Mouse (Mus musculus) myocyte (in vitro differentiated cells): Measurements from ENCODE around the gene Cilp2. TPM values are rescaled to one million over a fixed set of nuclear protein-coding genes. Genes with fewer than 3 reads are reported as not detected.
A peak's percentile ranks its signal among the peaks of the same experiment; 100 is the strongest.

Experiments used
- H3K27me3 ChIP-seq: one replicate; pipeline ENCODE4 v1.6.1; 2011; ENCODE audit not compliant: control insufficient read depth, insufficient read depth, insufficient read length
- H3K36me3 ChIP-seq: one replicate; pipeline ENCODE4 v1.6.1; 2011; ENCODE audit not compliant: control insufficient read depth, insufficient read depth
- H3K4me2 ChIP-seq: one replicate; pipeline ENCODE4 v1.6.1; 2011; ENCODE audit warnings: low read depth, control low read depth
- H3K4me3 ChIP-seq: one replicate; pipeline ENCODE4 v1.5.1; 2011; ENCODE audit warnings: mild to moderate bottlenecking, control low read depth, moderate library complexity
- H3K79me2 ChIP-seq: one replicate; pipeline ENCODE4 v1.6.1; 2011; ENCODE audit not compliant: control insufficient read depth, insufficient read depth
- H3ac ChIP-seq: one replicate; pipeline ENCODE4 v1.6.1; 2011; ENCODE audit not compliant: control insufficient read depth, insufficient read length
- CEBPB ChIP-seq: IDR thresholded peaks from 2 replicates; pipeline ENCODE4 v1.6.1; 2011; ENCODE audit warnings: mild to moderate bottlenecking, moderate library complexity; ENCODE audit not compliant: poor library complexity, insufficient read depth, severe bottlenecking
- E2F4 ChIP-seq: IDR thresholded peaks from one replicate; pipeline ENCODE4 v1.6.1; 2011; ENCODE audit warnings: mild to moderate bottlenecking, control low read depth, moderate library complexity; ENCODE audit not compliant: insufficient read depth
- MAX ChIP-seq: IDR thresholded peaks from one replicate; pipeline ENCODE4 v1.6.1; 2011; ENCODE audit warnings: low read depth, mild to moderate bottlenecking, control low read depth
- MYOD1 ChIP-seq, 3 experiments: IDR thresholded peaks; one replicate each; pipeline ENCODE4 v1.6.1; 2011; ENCODE audit warnings: control low read depth in 2 of 3, low read depth in 2 of 3, mild to moderate bottlenecking in 2 of 3, moderate library complexity in 1 of 3; ENCODE audit not compliant: insufficient read length in 2 of 3, control insufficient read depth in 1 of 3
- MYOG ChIP-seq, 3 experiments: IDR thresholded peaks; one replicate each; pipeline ENCODE4 v1.6.1; 2011; ENCODE audit warnings: control low read depth in 2 of 3, low read depth in 2 of 3, mild to moderate bottlenecking in 2 of 3; ENCODE audit not compliant: insufficient read length in 2 of 3, control insufficient read depth in 1 of 3, insufficient read depth in 1 of 3
- POLR2A ChIP-seq: IDR thresholded peaks from one replicate; pipeline ENCODE4 v1.6.1; 2011; ENCODE audit warnings: low read depth, mild to moderate bottlenecking, control low read depth, moderate library complexity; ENCODE audit not compliant: insufficient read length
- POLR2AphosphoS2 ChIP-seq: IDR thresholded peaks from one replicate; pipeline ENCODE4 v1.6.1; 2011; ENCODE audit warnings: low read depth, control low read depth; ENCODE audit not compliant: insufficient read length
- REST ChIP-seq: IDR thresholded peaks from one replicate; pipeline ENCODE4 v1.6.1; 2011; ENCODE audit warnings: mild to moderate bottlenecking, control low read depth, moderate library complexity; ENCODE audit not compliant: insufficient read depth, insufficient read length
- SRF ChIP-seq: IDR thresholded peaks from one replicate; pipeline ENCODE4 v1.6.1; 2011; ENCODE audit warnings: low read depth; ENCODE audit not compliant: control insufficient read depth, insufficient read length
- TCF12 ChIP-seq: IDR thresholded peaks from one replicate; pipeline ENCODE4 v1.6.1; 2011; ENCODE audit warnings: mild to moderate bottlenecking, control low read depth; ENCODE audit not compliant: poor library complexity, insufficient read depth, severe bottlenecking
- TCF3 ChIP-seq: IDR thresholded peaks from one replicate; pipeline ENCODE4 v1.6.1; 2011; ENCODE audit warnings: low read depth, control low read depth; ENCODE audit not compliant: insufficient read length
- USF1 ChIP-seq: IDR thresholded peaks from one replicate; pipeline ENCODE4 v1.6.1; 2011; ENCODE audit warnings: low read depth, mild to moderate bottlenecking, control low read depth, moderate library complexity
- polyA plus RNA-seq: library from polyadenylated mRNA; unstranded; fragments of >200 nt; fragmentation: generic; extraction: Trizol; gene quantifications from one replicate; pipeline ENCODE4 v1.2.1, GENCODE M21; 2012; ENCODE audit warnings: missing spikeins

The Cilp2 gene
- polyA plus RNA-seq, 1 experiment, result 0.20 TPM

- TF ChIP-seq MAX (no peak), MYOD1 (IDR thresholded peaks at IDR 0.05; ENCODE audit: control insufficient read depth in 1 of 3, insufficient read length in 2 of 3, low read depth in 2 of 3) (no peak), USF1 (no peak), TCF3 (no peak), SRF (no peak), MYOG (IDR thresholded peaks at IDR 0.05; ENCODE audit: control insufficient read depth in 1 of 3, insufficient read depth in 1 of 3, insufficient read length in 2 of 3, low read depth in 2 of 3) (no peak), CEBPB (no peak), REST (no peak), POLR2AphosphoS2 (no peak), POLR2A (no peak), E2F4 (no peak), TCF12 (no peak)
- Histone ChIP-seq H3K79me2 (peaks cover 27% of the 10 kb centered on the region), H3K36me3 (no peaks in the 10 kb centered on the region)
These were observed 6.4 kb upstream of the Cilp2 start for GRCm38 (mm10) chr8:69893863-69894262.

GRCm38 (mm10) chr8:69890813-69891241, 3.3 kb upstream of the Cilp2 start:
- Histone ChIP-seq H3K79me2 (peaks cover under 1% of the 10 kb centered on the region), H3K4me2 (no peak overlapping the region), H3K27me3 (peaks cover 5% of the 10 kb centered on the region), H3ac (no peak overlapping the region), H3K36me3 (no peaks in the 10 kb centered on the region), H3K4me3 (no peak overlapping the region)
- TF ChIP-seq POLR2AphosphoS2 (no peak), E2F4 (no peak), POLR2A (no peak), MYOD1 (IDR thresholded peaks at IDR 0.05; ENCODE audit: control insufficient read depth in 1 of 3, insufficient read length in 2 of 3, low read depth in 2 of 3) (no peak), SRF (no peak), MAX (no peak), MYOG (IDR thresholded peaks at IDR 0.05; ENCODE audit: control insufficient read depth in 1 of 3, insufficient read depth in 1 of 3, insufficient read length in 2 of 3, low read depth in 2 of 3) (no peak), USF1 (no peak), TCF12 (no peak), TCF3 (no peak), CEBPB (no peak), REST (no peak)

More at GRCm38 (mm10) chr8:69893863-69894262, 6.4 kb upstream of the Cilp2 start:
- no peak overlapping the region for H3K4me2 ChIP-seq
- H3K4me3 ChIP-seq, result no peak overlapping the region
- no peak overlapping the region for H3ac ChIP-seq
- no peaks in the 10 kb centered on the region for H3K27me3 ChIP-seq

- H3K27me3 ChIP-seq, result peaks cover 5% of the 10 kb centered on the region
- no peak overlapping the region for H3K4me2 ChIP-seq
- peak; percentile 20 for TF ChIP-seq POLR2A
- TF ChIP-seq REST, result no peak
- no peak overlapping the region for H3ac ChIP-seq
- H3K4me3 ChIP-seq, result no peak overlapping the region
- no peaks in the 10 kb centered on the region for H3K79me2 ChIP-seq
- H3K36me3 ChIP-seq, result no peaks in the 10 kb centered on the region
These were observed 1.4 kb upstream of the Cilp2 start for GRCm38 (mm10) chr8:69888902-69889301.

GRCm38 (mm10) chr8:69888244-69888866, 868 bp upstream of the Cilp2 start:
- no peak for TF ChIP-seq SRF
- no peak for TF ChIP-seq TCF3
- TF ChIP-seq REST, result no peak
- no peak for TF ChIP-seq MYOG (IDR thresholded peaks at IDR 0.05; ENCODE audit: control insufficient read depth in 1 of 3, insufficient read depth in 1 of 3, insufficient read length in 2 of 3, low read depth in 2 of 3)
- TF ChIP-seq POLR2AphosphoS2, result no peak
- no peak for TF ChIP-seq E2F4
- no peak for TF ChIP-seq POLR2A
- TF ChIP-seq USF1, result no peak
- Histone ChIP-seq H3K36me3 (no peaks in the 10 kb centered on the region), H3K79me2 (no peaks in the 10 kb centered on the region), H3ac (no peak overlapping the region), H3K4me3 (no peak overlapping the region), H3K27me3 (peaks cover 5% of the 10 kb centered on the region), H3K4me2 (peak overlapping the region; percentile 18)

GRCm38 (mm10) chr8:69884141-69884540, 3.3 kb downstream of the Cilp2 start:
- no peak for TF ChIP-seq MYOG (IDR thresholded peaks at IDR 0.05; ENCODE audit: control insufficient read depth in 1 of 3, insufficient read depth in 1 of 3, insufficient read length in 2 of 3, low read depth in 2 of 3)
- TF ChIP-seq MYOD1 (IDR thresholded peaks at IDR 0.05; ENCODE audit: control insufficient read depth in 1 of 3, insufficient read length in 2 of 3, low read depth in 2 of 3), result no peak
- no peak for TF ChIP-seq USF1
- TF ChIP-seq CEBPB, result no peak
- no peak for TF ChIP-seq E2F4
- no peak for TF ChIP-seq TCF3
- no peak for TF ChIP-seq SRF
- no peak for TF ChIP-seq POLR2A
- no peak for TF ChIP-seq TCF12
- no peak for TF ChIP-seq MAX
- no peak for TF ChIP-seq POLR2AphosphoS2
- no peak for TF ChIP-seq REST
- Histone ChIP-seq H3K4me2 (no peak overlapping the region), H3ac (no peak overlapping the region), H3K4me3 (no peak overlapping the region), H3K79me2 (no peaks in the 10 kb centered on the region), H3K27me3 (peaks cover 5% of the 10 kb centered on the region), H3K36me3 (no peaks in the 10 kb centered on the region)
